Mouse (Mus musculus) adrenal gland, adult 8-10 months (tissue): Measurements from ENCODE around the gene Wipi1. TPM values are rescaled to one million over a fixed set of nuclear protein-coding genes. Genes with fewer than 3 reads are reported as not detected.

Experiments
- DNase-seq: peaks from one replicate; pipeline ENCODE4 v3.0.0; 2022
- total RNA-seq, 4 experiments: library from RNA; stranded (reverse); gene quantifications; 2 replicates each; pipeline ENCODE4 v1.2.4; 2022

Wipi1 gene
- total RNA-seq, 4 experiments from 2014 or later: 32.2 to 43.7 (median 40.0) TPM

- no peak for DNase-seq
These were observed 33.2 kb downstream of the Wipi1 start for GRCm38 (mm10) chr11:109578536-109578935.

- no peak for DNase-seq
These were observed 35.9 kb downstream of the Wipi1 start for GRCm38 (mm10) chr11:109575832-109576231.

GRCm38 (mm10) chr11:109574604-109575003 is 37.2 kb downstream of the Wipi1 start:
- no peak for DNase-seq

- no peak for DNase-seq
These were observed 39.7 kb downstream of the Wipi1 start for GRCm38 (mm10) chr11:109572051-109572450.

- no peak for DNase-seq
These were observed 42.0 kb downstream of the Wipi1 start for GRCm38 (mm10) chr11:109569809-109570208.

GRCm38 (mm10) chr11:109569007-109569618 is 42.7 kb downstream of the Wipi1 start:
- DNase-seq: no peak

GRCm38 (mm10) chr11:109564466-109565214 is 47.1 kb downstream of the Wipi1 start:
- no peak for DNase-seq

GRCm38 (mm10) chr11:109563708-109564107 is 48.1 kb downstream of the Wipi1 start:
- no peak for DNase-seq

GRCm38 (mm10) chr11:109561445-109561844 is 50.3 kb downstream of the Wipi1 start:
- DNase-seq: no peak

- DNase-seq: no peak
These were observed 50.9 kb downstream of the Wipi1 start for GRCm38 (mm10) chr11:109560793-109561257.

GRCm38 (mm10) chr11:109559241-109559640 is 52.5 kb downstream of the Wipi1 start:
- DNase-seq: peak; percentile 8

- no peak for DNase-seq
These were observed 54.3 kb downstream of the Wipi1 start for GRCm38 (mm10) chr11:109557419-109557818.

- DNase-seq: no peak
These were observed 55.6 kb downstream of the Wipi1 start for GRCm38 (mm10) chr11:109556130-109556529.

- DNase-seq: no peak
These were observed 57.3 kb downstream of the Wipi1 start for GRCm38 (mm10) chr11:109554443-109554842.

- DNase-seq: no peak
These were observed 57.8 kb downstream of the Wipi1 start for GRCm38 (mm10) chr11:109553921-109554320.

- DNase-seq: no peak
These were observed 62.0 kb downstream of the Wipi1 start for GRCm38 (mm10) chr11:109549599-109550290.

GRCm38 (mm10) chr11:109547652-109548051 is 64.1 kb downstream of the Wipi1 start:
- no peak for DNase-seq

- no peak for DNase-seq
These were observed 65.3 kb downstream of the Wipi1 start for GRCm38 (mm10) chr11:109546305-109547001.

- no peak for DNase-seq
These were observed 66.0 kb downstream of the Wipi1 start for GRCm38 (mm10) chr11:109545700-109546143.

- no peak for DNase-seq
These were observed 66.5 kb downstream of the Wipi1 start for GRCm38 (mm10) chr11:109545265-109545664.

- no peak for DNase-seq
These were observed 67.3 kb downstream of the Wipi1 start for GRCm38 (mm10) chr11:109544432-109544831.

- DNase-seq: no peak
These were observed 68.3 kb downstream of the Wipi1 start for GRCm38 (mm10) chr11:109543466-109543865.

- no peak for DNase-seq
These were observed 72.5 kb downstream of the Wipi1 start for GRCm38 (mm10) chr11:109539290-109539689.
